Mouse (Mus musculus) urinary bladder, postnatal 36 days (tissue): ENCODE measurements around the gene Thtpa.

Experiments used
- DNase-seq, 2 experiments: peaks; one replicate each; pipeline ENCODE4 v3.0.0; 2022; ENCODE audit warnings: low spot score in 2 of 2, mixed read lengths in 1 of 2

Thtpa gene

GRCm38 (mm10) chr14:55094704-55095231 lies at the start of gene Thtpa:
Thtpa (plus strand) TSS chr14:55094784.
- DNase-seq: peak; percentile 79 to 80

GRCm38 (mm10) chr14:55047971-55048531 lies 46.5 kb upstream of the Thtpa start:
- DNase-seq: no peak

- no peak for DNase-seq
Observed at GRCm38 (mm10) chr14:55052496-55052895, 42.1 kb upstream of the Thtpa start.

- DNase-seq: no peak
Observed at GRCm38 (mm10) chr14:55053050-55053449, 41.5 kb upstream of the Thtpa start.

GRCm38 (mm10) chr14:55053708-55054190 lies 40.8 kb upstream of the Thtpa start:
- DNase-seq: no peak

- no peak for DNase-seq
Observed at GRCm38 (mm10) chr14:55054191-55054749, 40.3 kb upstream of the Thtpa start.

GRCm38 (mm10) chr14:55055167-55055834 lies 39.3 kb upstream of the Thtpa start:
- DNase-seq: peak in 1 of 2 experiments; percentile 64

GRCm38 (mm10) chr14:55059009-55059408 lies 35.6 kb upstream of the Thtpa start:
- DNase-seq: no peak

- no peak for DNase-seq
Observed at GRCm38 (mm10) chr14:55059931-55060330, 34.7 kb upstream of the Thtpa start.

- DNase-seq: no peak
Observed at GRCm38 (mm10) chr14:55061845-55062244, 32.7 kb upstream of the Thtpa start.

GRCm38 (mm10) chr14:55062626-55063025 lies 32.0 kb upstream of the Thtpa start:
- DNase-seq: no peak

- no peak for DNase-seq
Observed at GRCm38 (mm10) chr14:55063117-55063516, 31.5 kb upstream of the Thtpa start.

- DNase-seq: no peak
Observed at GRCm38 (mm10) chr14:55063581-55064381, 30.8 kb upstream of the Thtpa start.

- no peak for DNase-seq
Observed at GRCm38 (mm10) chr14:55064481-55065370, 29.9 kb upstream of the Thtpa start.

GRCm38 (mm10) chr14:55065391-55065790 lies 29.2 kb upstream of the Thtpa start:
- no peak for DNase-seq

- no peak for DNase-seq
Observed at GRCm38 (mm10) chr14:55066042-55066441, 28.5 kb upstream of the Thtpa start.

GRCm38 (mm10) chr14:55071756-55072155 lies 22.8 kb upstream of the Thtpa start:
- no peak for DNase-seq

- DNase-seq: no peak
Observed at GRCm38 (mm10) chr14:55074416-55074815, 20.2 kb upstream of the Thtpa start.

- no peak for DNase-seq
Observed at GRCm38 (mm10) chr14:55076224-55076623, 18.4 kb upstream of the Thtpa start.

GRCm38 (mm10) chr14:55076956-55077355 lies 17.6 kb upstream of the Thtpa start:
- no peak for DNase-seq
